ENCODE assay signal across 19 mouse cellular contexts in the genomic region with DNA sequence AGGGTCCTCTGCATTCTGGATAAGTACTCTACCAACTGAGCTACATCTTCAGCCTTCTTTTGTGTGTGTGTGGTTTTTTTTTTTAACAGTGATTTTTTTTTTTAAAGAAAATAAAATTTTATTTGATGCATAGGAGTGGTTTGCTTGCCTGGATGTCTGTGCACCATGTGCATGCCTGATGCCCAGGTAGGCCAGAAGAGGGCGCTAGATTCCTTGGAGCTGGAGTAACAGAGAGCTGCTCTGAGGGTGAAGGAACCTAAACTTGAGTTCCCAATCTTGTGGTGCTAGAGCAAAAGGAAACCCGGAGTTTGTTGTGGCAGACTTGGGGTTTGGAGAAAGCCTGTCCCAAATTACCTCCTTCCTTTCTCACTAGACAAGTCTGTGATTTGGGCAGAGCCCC. TPM values are rescaled to one million over a fixed set of nuclear protein-coding genes. Genes with fewer than 3 reads are reported as not detected.
"Had no signal": no experiment of that assay in that cellular context is flagged by ENCODE, and none has a peak within 500 bp of the region (broad histone marks: within the 10 kb centered on the region; RNA-seq: fewer than 3 reads in every experiment).

No protein-coding gene starts in this region.

- H3K36me3 ChIP-seq: limb, embryonic 13.5 days; liver, embryonic 15.5 days; midbrain, embryonic 10.5 days had no signal

- H3K9me3 ChIP-seq: limb, embryonic 13.5 days; liver, embryonic 15.5 days; midbrain, embryonic 10.5 days; neural tube, embryonic 15.5 days had no signal

- H3K27ac ChIP-seq: limb, embryonic 13.5 days; liver, embryonic 15.5 days; midbrain, embryonic 10.5 days; neural tube, embryonic 15.5 days had no signal

- H3K4me3 ChIP-seq: limb, embryonic 13.5 days; liver, embryonic 15.5 days; midbrain, embryonic 10.5 days; myocyte; neural tube, embryonic 15.5 days had no signal

- H3K9ac ChIP-seq: limb, embryonic 13.5 days; liver, embryonic 15.5 days; lung, embryonic 14.5 days; neural tube, embryonic 15.5 days had no signal

- H3K4me2 ChIP-seq: limb, embryonic 13.5 days; liver, embryonic 15.5 days; lung, embryonic 14.5 days; neural tube, embryonic 15.5 days had no signal

- H3K27me3 ChIP-seq: limb, embryonic 13.5 days; liver, embryonic 15.5 days; neural tube, embryonic 15.5 days had no signal

- DNase-seq: kidney, adult 2 months; kidney, postnatal 25 days; left cerebral cortex, postnatal 4 days; lung, embryonic 14.5 days; lung, postnatal 10 days; lung, postnatal 4 days; midbrain, embryonic 14.5 days; right cerebral cortex, adult 18-20 months; right cerebral cortex, postnatal 25 days; spleen, adult 18-20 months had no signal

- H3K4me1 ChIP-seq: limb, embryonic 13.5 days; liver, embryonic 15.5 days; midbrain, embryonic 10.5 days had no signal

RNA-seq across cellular contexts. Expression of a gene that starts 16.8 kb away (rescaled TPM):
- total RNA-seq: liver, adult 2 months; megakaryocyte, adult 5-6 weeks had no signal
- polyA plus RNA-seq: kidney, adult 2 months; kidney, embryonic 16.5 days; limb, embryonic 13.5 days; liver, adult 2 months; liver, embryonic 15.5 days; lung, embryonic 14.5 days; stomach, embryonic 14.5 days had no signal
